Mouse (Mus musculus) ovary, postnatal 14 days (tissue): Measurements from ENCODE around the gene Tnni1.

ENCODE experiments used
- DNase-seq: peaks from one replicate; pipeline ENCODE4 v3.0.0; 2022; ENCODE audit warnings: low spot score

The Tnni1 gene

GRCm38 (mm10) chr1:135778780-135779535, at the start of gene Tnni1:
Tnni1 (plus strand) TSS chr1:135779434.
- peak; percentile 66 for DNase-seq

GRCm38 (mm10) chr1:135729821-135730220, 49.4 kb upstream of the Tnni1 start:
- DNase-seq: no peak

DNA sequence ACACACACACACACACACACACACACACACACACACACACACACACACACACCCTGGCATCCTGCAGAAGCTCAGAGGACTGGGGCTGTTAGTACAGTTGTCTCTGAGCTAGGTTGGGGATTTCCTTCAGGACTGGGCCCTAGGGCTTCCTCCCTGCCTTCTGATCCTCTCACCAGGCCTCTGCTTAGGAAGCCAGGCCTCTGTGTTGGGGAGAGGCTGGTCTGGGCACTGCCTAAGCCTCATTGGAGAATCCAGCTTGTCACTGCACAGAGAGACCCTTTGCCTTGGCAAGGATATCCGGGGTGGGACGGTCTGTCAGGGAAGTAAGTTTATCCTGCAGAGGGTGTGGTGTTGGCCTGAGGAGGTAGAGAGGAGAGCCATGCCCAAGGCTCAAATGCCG, 48.9 kb upstream of the Tnni1 start:
- DNase-seq: no peak

GRCm38 (mm10) chr1:135731393-135731792, 47.8 kb upstream of the Tnni1 start:
- no peak for DNase-seq

DNA sequence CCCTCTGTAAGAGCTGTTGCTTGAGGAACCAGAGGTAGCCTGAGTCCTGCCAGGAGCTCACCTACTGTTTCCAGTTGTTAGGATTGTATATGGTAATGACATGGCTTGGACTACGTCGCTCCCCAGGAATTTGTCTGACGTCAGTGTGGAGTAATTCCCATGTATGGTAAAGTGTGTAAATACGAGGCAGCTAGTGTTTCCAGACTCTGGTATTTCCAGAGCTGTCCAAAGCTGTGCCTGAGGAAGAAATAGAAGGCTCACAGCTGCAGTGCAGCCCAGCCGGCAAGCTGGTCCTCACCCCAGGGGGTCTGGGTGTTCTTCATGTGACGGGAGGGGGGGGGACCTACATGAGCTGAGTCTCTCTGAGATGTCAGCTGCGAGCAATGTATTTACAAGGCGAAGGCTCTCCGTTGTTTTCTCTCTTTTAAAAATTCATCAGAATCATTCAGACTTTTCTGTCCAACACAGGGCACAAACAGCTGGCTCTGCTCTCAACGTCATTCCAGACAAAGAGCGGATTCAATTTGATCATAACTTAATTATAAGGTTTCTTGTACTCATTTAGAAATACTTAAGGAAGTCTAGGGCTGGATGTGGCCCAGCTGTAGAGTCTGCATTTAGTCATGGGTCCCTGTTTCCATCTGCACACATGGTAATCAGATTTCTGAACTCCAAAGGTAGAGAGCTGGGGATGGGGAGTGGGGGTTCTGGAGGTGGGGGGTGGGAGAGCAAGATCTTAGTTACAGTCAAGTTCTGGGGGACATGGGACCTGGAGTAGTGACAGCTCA, 47.1 kb upstream of the Tnni1 start:
- no peak for DNase-seq

- no peak for DNase-seq
These were observed 44.9 kb upstream of the Tnni1 start for GRCm38 (mm10) chr1:135734225-135734937.

- DNase-seq: no peak
These were observed 43.8 kb upstream of the Tnni1 start for GRCm38 (mm10) chr1:135735460-135735859.

DNA sequence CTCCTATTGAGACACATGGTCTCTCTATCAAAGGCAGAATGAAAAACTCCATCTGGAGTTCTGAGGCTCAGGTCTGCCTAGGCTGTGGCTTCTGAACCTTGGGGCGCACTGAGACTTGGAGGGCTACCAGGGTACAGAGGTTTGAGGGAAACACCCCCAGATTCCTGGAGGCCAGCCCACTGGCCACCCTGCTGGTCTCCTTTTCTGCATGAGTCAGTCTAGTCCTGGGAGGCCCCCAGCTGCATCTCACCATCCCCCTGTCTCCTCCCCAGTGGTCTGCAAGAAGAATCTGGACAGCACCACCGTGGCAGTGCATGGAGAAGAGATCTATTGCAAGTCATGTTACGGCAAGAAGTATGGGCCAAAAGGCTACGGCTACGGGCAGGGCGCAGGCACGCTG, 34.2 kb upstream of the Tnni1 start:
- DNase-seq: no peak

GRCm38 (mm10) chr1:135746248-135746647, 33.0 kb upstream of the Tnni1 start:
- no peak for DNase-seq

- DNase-seq: peak; percentile 91
These were observed 26.4 kb upstream of the Tnni1 start for GRCm38 (mm10) chr1:135752737-135753348.

DNA sequence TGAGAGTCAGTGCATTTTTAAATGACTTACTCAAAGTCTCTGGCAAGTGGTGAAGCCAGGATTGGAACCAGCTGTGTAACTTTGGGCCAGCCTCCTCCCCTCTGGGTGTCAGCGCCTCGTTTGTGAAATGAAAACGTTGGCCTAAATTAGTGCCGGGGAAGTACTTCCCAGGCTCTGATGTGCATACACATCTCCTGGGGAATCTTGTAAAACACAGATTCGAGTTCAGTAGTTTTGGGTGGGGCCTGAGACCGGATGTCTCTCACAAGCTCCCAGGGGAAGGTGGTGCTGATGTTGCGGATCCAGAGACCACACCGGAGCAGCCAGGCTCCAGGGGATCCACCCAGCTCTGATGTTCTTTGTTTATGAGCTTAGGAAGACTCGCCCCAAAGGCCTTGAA, 23.9 kb upstream of the Tnni1 start:
- DNase-seq: no peak

- no peak for DNase-seq
These were observed 23.3 kb upstream of the Tnni1 start for GRCm38 (mm10) chr1:135755913-135756312.

DNA sequence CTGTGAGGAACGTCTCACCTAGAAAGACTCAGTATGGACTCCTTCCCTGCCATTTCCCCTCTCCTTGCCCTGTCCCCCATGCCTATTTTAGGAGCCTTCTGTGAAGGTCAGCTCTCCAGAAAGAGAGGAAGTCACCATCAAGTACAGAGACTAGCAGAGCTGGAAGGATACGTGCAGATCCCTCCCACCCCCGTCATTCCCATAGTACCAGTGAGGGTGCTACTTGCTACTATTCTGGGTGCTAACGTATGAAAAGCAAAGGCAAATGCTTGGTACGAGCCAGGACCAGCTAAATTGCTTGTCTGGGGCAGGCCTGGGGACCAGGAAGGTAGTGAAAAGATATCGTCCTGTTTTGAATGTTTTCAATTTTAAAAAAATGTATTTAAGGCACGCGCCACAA, 21.9 kb upstream of the Tnni1 start:
- no peak for DNase-seq

DNA sequence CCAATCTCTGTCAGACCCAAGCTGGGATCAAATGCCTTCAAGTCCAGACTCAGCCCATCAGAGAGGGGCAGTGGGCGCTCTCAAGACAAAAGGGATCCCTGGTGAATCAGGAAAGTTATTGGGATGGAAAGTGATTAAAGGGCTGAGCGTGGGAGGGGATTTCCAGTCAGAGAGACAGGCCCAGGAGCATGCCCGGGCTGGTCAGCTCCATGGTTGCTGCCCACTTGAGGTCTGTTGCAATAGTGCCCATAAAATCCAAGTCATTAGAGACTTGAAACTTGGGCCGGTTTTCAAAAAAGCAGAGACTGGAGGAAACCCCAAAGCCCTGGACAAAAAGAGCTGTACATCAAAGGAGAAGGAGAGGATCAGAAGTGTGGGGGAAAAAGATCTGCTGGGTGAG, 19.5 kb upstream of the Tnni1 start:
- DNase-seq: no peak

DNA sequence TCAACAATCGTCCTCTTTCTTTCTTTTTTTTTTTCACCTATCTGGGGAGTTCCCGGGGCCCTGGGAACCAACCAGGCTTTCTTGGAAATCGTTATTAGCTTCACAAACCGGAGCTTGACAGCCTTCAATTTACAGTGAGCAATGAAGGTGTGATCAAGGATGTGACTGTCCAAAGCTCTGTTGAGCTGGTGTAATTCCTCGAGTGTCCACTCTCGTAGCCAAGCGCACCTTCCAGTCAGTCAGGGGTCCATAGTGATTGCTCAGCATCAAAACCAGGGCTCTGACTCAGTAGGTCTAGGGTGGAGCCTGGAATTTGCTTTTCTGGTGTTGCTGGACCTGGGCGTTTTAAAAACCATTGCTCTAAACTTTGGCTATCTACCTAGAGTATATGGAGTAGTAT, 19.0 kb upstream of the Tnni1 start:
- no peak for DNase-seq

DNA sequence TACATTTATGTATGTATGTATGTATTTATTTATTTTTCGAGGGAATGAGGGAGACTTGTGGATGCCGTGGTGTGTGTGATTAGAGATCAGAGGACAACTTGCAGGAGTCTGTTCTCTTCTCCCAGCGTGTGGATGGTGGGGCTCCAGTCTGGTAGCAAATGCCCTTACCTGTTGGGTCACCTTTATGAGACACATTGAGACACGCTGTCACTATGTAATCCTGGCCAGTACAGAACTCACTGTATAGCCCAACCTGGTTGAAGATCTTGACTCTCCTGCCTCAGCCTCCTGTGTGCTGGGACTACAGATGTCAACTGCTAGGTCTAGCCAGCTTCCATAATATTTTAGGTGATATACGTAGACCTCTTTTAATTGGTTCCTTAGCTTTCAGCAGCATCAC, 17.5 kb upstream of the Tnni1 start:
- DNase-seq: no peak

GRCm38 (mm10) chr1:135763503-135764205, 15.6 kb upstream of the Tnni1 start:
- no peak for DNase-seq

- no peak for DNase-seq
These were observed 15.1 kb upstream of the Tnni1 start for GRCm38 (mm10) chr1:135764206-135764528.

DNA sequence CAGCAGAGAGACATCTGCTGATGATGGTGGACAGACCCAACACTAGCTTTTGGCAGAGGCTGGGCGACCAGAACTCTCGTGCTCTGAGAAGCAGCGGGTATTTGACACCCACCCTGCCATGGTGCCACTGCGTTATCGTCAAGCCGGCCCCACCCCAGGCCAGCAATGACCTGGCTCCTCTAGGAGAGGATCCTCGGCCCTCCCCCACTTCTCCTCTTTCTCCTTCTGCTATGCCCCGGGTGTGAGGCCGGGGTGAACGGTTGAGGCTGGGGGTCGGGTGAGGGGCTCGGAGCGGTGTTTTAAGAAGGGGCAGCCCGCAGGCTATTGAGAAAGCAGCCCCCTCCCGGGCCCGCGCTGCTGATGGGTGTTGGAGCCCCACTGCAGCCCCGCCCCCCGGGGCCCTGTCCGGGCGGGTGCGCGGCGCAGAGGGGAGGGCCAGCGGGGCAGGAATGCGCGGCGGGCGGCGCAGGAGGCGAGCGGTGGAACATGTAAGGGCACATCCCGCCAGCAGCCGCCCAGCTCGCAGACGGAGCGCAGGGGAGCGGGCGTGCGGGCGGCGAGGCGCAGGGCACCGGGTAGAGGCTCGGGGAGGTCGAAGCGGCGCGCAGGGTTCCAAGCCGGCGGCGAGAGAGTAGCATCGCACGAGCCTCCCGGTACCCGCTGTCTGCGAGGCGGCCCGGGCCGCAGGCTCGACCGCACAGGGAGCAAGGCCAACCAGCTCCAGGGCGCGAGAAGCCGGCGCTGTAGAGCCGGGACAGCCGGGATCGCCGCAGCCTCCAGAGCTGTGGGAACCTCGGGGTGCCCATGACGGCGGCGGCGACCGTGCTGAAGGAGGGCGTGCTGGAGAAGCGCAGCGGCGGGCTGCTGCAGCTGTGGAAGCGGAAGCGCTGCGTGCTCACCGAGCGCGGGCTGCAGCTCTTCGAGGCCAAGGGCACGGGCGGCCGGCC, 13.3 kb upstream of the Tnni1 start, which contains the start of gene Phlda3:
Gene Phlda3 (plus strand): TSS at position 475 of the 947 bp plus-strand sequence.
- peak; percentile 73 for DNase-seq

GRCm38 (mm10) chr1:135766592-135767306, 12.5 kb upstream of the Tnni1 start:
- no peak for DNase-seq
